Mouse (Mus musculus): Measurements from ENCODE around the gene Akap8l. TPM values are rescaled to one million over a fixed set of nuclear protein-coding genes. Genes with fewer than 3 reads are reported as not detected.

Gene Akap8l
- total and polyA plus RNA-seq, 3 experiments, result 40.0 to 63.8 TPM; not detected in 1

GRCm38 (mm10) chr17:32284262-32285137 is 65.9 kb downstream of the Akap8l start, which contains the start of gene Brd4 (continued):
- TF ChIP-seq USF2 (IDR thresholded peaks at IDR 0.05; ENCODE audit: borderline replicate concordance in 1 of 2, insufficient read depth in 1 of 2, low read depth in 1 of 2, low read length in 2 of 2) (no peak), TAL1 (IDR thresholded peaks at IDR 0.05; ENCODE audit: low read length) (no peak), NELFE (IDR thresholded peaks at IDR 0.05; ENCODE audit: low read depth, low read length) (peak; percentile 82), POLR2AphosphoS2 (IDR thresholded peaks at IDR 0.05; ENCODE audit: low read length) (peak; percentile 85), JUND (IDR thresholded peaks at IDR 0.05; ENCODE audit: low read depth, low read length) (no peak), GATA1 (IDR thresholded peaks at IDR 0.05; ENCODE audit: low read depth, low read length) (no peak), HCFC1 (IDR thresholded peaks at IDR 0.05; ENCODE audit: low read depth, low read length) (peak; percentile 76), MAX (IDR thresholded peaks at IDR 0.05; ENCODE audit: low read length) (no peak), ZC3H11A (IDR thresholded peaks at IDR 0.05; ENCODE audit: low read depth, low read length) (no peak), EP300 (IDR thresholded peaks at IDR 0.05; ENCODE audit: low read depth in 1 of 2, low read length in 2 of 2) (no peak), CHD2 (IDR thresholded peaks at IDR 0.05; ENCODE audit: low read length) (no peak), SIN3A (IDR thresholded peaks at IDR 0.05; ENCODE audit: low read length) (peak; percentile 69), ZMIZ1 (IDR thresholded peaks at IDR 0.05; ENCODE audit: low read depth, low read length) (peak; percentile 81; the same call in 1 of the 2 replicates)

- Histone ChIP-seq H3K9me3 (replicated peaks; ENCODE audit: insufficient read depth, low read length) (no peaks in the 10 kb centered on the region), H3K4me1 (ENCODE audit: control insufficient read depth in 1 of 2, insufficient read depth in 2 of 2, low read length in 2 of 2) (peaks cover 10 to 12% of the 10 kb centered on the region in 2 experiments), H3K79me2 (ENCODE audit: control insufficient read depth, insufficient read depth, low read length, poor library complexity) (peaks cover 58% of the 10 kb centered on the region), H3K36me3 (ENCODE audit: control insufficient read depth in 1 of 2, insufficient read depth in 2 of 2, low read length in 2 of 2) (peaks cover 0 to 40% of the 10 kb centered on the region in 2 experiments; a peak in 2 of 4 replicates), H3K9ac (ENCODE audit: control insufficient read depth, low read depth, low read length, poor library complexity, severe bottlenecking) (peak overlapping the region; percentile 89), H3K4me3 (ENCODE audit: control insufficient read depth in 1 of 2, insufficient read depth in 1 of 2, low read depth in 2 of 2, low read length in 2 of 2) (peak overlapping the region; percentile 67 to 69), H3K27me3 (ENCODE audit: control insufficient read depth in 1 of 2, insufficient read depth in 2 of 2, low read length in 2 of 2) (no peaks in the 10 kb centered on the region), H3K27ac (ENCODE audit: control insufficient read depth, low read depth, low read length) (peak overlapping the region; percentile 84)
- TF ChIP-seq UBTF (IDR thresholded peaks at IDR 0.05; ENCODE audit: borderline replicate concordance, insufficient read depth, low read depth, low read length) (no peak), RAD21 (IDR thresholded peaks at IDR 0.05; ENCODE audit: low read depth, low read length) (no peak), POLR2AphosphoS2 (IDR thresholded peaks at IDR 0.05; ENCODE audit: low read length) (no peak), ETS1 (IDR thresholded peaks at IDR 0.05; ENCODE audit: low read depth, low read length) (no peak), USF1 (IDR thresholded peaks at IDR 0.05; ENCODE audit: low read depth, low read length) (no peak), GATA1 (IDR thresholded peaks at IDR 0.05; ENCODE audit: low read depth, low read length) (no peak), TCF12 (IDR thresholded peaks at IDR 0.05; ENCODE audit: low read depth, low read length) (0 out of 2 replicates have a peak, but pooled peaks have one; percentile 13), HCFC1 (IDR thresholded peaks at IDR 0.05; ENCODE audit: low read depth, low read length) (peak; percentile 55), ELF1 (IDR thresholded peaks at IDR 0.05; ENCODE audit: low read depth, low read length) (peak; percentile 46), NELFE (IDR thresholded peaks at IDR 0.05; ENCODE audit: low read depth, low read length) (no peak), SMC3 (IDR thresholded peaks at IDR 0.05; ENCODE audit: low read depth, low read length) (no peak)
- DNase-seq (ENCODE audit: low read depth, low spot score), result peak; percentile 78
These were observed 66.6 kb downstream of the Akap8l start for GRCm38 (mm10) chr17:32283771-32284221.
